Mouse (Mus musculus) ovary, postnatal 36 days (tissue): ENCODE measurements around the gene Tmcc1.
"Not testable (repeated sequence)": the region's sequence is repeated elsewhere in the genome, so short reads cannot be mapped to it uniquely, and the experiment has no call there.

ENCODE experiments used
- DNase-seq: peaks from one replicate; pipeline ENCODE4 v3.0.0; 2022; ENCODE audit warnings: low spot score, mixed read lengths

Gene Tmcc1

DNA sequence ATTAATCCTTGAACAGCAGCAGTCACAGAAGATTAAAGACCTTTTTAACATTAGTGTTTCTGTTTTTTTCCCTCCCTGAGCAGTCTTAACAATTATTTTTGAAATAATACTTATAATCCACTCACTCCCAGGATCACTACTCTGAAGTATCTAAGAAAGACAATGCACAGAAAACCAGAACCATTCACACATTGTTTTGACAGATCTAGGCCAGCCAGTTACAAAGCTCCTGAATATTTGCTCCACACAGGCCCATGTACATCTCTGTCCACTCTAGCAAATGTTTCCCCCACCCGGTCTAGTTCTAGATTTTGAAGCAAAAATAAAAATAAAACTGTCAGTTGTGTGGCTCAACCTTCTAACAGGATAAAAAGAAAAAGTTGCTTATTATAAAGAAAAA lies 45.9 kb downstream of the Tmcc1 start:
- no peak for DNase-seq

DNA sequence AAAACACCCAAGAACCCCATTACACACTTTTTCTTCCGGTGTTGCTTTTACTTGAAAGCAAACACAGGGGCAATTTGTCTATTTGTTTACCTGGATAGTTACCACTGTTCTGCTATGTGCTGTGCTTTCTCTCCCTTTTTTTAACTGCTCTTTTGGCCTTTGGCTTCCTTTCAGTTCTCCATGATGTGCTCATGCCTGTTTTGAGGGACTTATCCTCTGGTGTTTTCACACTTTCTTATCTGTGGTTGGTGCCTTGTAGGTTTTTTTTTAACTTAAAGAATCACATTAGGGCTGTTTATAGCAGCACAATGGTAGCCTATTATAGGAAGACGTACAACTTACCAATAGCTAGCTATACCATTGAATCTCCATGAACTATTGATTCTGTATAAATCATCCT lies 51.6 kb downstream of the Tmcc1 start:
- no peak for DNase-seq

DNA sequence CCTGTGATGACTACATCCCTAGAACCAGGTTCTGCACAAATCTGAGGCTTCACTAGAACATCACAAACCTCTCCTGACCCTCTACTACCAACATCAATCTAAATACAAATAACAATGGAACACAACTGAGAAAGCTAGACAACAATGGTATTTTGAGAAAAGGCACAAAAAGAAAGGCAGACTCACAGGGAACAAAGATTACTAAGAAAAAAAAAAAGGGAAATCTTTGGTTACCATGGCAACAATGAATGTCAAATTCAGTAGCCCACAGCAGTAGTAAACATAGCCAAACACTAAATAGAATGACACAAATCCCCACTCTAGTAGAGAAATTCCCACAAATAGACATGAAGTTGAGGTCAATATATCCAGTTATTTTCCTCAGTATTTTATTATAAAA lies 52.5 kb downstream of the Tmcc1 start:
- DNase-seq = no peak

DNA sequence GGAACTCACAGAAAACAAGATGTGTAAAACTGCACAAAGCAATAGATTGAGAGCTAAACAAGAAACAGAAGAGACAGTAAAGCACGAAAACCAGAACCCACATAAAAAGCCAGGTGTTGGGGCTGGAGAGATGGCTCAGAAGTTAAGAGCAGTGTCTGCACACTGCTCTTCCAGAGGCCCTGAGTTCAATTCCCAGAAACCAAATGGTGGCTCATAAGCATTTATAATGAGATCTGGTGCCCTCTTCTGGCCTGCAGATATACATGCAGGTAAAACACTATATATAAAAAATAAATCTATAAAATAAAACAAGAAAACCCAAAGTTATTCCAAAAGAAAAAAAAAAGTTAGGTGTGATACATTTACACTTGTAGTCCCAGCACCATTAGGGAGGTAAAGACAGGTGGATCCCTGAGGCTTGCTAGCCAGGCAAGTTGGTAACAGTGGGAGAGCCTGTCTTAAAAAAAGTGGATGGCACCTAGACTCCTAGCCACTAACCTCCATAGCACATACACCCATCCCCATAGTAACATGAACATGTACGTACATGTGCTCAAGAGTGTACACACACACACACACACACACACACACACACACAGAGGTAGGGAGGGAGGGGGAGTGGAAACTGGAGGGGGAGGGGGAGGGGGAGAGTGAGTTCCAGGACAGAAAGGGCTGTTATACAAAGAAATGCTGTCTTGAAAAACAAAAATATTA lies 54.0 kb downstream of the Tmcc1 start:
- DNase-seq = no peak

DNA sequence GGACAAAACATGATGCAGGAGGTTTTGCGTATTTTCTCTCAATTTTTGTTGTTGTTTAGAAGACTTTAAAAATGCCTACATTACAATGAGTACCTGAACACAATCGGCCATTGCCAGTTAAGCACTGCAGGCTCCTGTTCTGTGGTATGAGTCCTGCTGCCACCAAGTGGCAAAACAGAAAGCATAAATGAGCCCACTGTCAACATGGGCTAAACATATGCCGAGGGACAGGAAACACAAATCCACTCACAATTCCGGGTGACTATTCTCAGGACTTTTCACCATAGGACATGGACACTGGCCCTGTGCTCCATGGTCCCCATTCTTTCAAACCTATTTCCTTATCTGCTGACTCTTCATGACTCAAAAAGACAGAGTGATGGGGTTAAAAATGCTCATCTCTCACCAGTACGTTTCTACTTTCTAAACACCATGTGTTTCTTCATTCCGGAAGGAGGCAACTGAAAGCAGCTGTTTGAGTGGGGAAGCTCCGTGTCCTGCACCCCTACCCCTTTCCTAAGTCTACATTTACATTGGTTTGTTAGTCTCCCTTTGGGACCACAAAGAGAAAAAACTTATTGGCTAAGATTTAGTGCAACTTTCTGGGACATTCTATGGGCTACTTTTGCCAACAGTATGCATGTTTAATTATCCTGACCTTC lies 57.2 kb downstream of the Tmcc1 start:
- DNase-seq = no peak

DNA sequence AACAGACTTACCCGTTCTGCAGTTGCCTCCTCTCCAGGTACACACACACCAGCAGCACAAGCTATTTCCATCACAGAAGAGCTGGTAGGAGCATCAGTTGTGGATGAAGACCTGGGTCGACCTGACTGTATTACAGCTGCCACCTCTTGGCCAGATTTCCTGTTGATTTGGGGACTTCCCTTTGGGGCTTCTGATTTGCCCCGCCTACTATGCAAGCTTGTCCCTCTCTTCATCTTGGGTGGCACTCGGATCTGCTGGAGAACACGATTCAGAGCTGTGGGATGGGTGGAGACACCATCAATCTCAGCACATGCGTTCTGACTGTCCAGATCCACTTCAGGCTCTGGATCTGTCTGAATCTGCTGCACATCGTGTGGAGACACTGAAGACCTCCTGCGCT lies 59.5 kb downstream of the Tmcc1 start:
- DNase-seq = no peak

DNA sequence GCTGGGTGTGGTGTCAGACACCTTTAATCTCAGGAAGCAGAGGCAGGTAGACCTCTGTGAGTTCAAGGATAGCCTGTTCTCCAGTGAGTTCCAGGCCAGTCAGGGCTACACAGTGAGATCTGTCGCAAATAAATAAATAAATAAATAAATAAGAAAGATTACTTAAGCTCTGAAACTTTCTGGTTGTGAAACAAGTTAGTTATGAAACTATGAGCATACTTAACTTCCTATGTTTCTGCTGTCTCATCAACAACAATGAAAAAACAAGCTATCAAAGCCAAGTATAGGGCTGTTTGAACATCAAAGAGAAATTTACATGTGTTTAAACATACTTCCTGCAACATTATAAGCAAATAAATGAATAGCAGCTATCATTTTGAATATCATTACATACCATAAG lies 61.5 kb downstream of the Tmcc1 start:
- no peak for DNase-seq

DNA sequence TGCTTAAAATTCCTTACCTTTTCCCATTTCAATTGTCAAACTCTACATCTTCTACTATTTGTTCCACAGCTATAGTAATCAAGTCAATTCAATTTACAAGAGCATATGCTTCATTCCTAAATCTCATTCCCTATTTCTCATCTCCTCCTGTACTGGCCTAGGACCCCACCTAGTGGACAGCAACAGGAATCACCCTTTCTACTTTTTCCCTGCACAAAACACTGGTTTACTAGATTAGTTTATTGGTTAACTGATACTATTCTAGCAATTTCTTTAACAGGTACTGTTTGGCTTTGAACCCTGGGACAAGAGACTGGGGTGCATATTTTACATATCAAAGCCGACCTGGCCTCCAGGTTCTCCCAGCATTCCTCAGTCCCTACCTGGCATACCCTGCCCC lies 64.6 kb downstream of the Tmcc1 start:
- no peak for DNase-seq

DNA sequence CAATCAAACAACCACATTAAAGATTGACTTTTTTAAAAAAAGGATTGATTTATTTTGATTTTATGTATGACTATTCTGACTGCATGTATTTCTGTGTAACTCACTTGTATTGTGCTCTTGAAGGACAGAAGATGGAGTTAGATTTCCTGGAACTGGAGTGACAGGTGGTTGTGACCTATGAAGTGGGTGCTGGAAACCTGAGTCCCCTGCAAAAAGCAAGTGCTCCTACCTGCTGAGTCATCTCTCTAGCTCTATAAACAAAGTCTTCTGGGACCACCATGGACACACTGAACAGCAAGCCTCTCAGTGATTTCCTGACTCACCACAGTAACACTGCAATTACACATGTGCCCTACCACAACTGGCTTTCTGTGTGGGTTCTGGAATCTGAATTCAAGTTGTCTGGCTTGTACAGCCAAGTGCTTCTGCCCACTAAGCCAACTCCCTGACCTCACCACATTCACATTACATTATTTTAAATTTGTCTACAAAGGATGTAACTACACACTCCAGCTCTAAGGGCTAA lies 65.3 kb downstream of the Tmcc1 start:
- DNase-seq = no peak

DNA sequence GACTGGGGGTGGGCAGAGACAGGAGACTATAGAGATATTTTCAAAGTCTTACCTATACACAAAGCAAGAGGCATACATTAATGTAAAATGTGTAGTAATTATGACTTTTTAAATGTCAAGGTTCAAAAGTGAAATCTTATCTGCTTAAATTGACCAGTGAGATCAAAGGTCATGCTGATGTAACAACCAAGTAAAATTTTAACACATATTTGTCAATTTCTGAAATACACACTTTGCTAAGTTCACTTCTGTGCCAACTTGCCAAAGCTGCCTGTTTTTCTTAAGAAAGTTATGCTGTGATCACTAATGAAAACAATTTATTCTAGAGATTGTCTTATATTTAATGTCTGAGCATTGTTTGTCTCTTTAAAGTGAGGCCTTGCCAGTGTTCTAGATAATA lies 66.7 kb downstream of the Tmcc1 start:
- no peak for DNase-seq

DNA sequence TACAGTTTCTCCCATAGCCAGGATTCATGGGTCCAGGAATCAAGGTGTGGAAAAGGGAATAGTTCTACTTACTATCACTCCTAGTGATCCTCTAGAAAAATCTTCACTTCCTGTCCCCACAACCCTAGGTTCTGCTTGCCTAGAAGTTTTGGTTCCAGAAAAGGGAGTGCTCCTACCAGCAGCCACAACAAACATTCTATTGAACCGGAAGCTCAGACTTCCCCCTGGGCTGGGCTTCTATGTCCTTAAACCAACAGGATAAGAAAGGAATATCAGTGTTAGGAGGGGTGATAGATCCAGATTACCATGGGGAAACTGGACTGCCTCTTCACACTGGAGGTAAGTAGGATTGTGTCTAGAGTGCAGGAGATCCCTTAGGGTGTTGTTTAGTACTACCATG lies 70.4 kb downstream of the Tmcc1 start:
- no peak for DNase-seq

DNA sequence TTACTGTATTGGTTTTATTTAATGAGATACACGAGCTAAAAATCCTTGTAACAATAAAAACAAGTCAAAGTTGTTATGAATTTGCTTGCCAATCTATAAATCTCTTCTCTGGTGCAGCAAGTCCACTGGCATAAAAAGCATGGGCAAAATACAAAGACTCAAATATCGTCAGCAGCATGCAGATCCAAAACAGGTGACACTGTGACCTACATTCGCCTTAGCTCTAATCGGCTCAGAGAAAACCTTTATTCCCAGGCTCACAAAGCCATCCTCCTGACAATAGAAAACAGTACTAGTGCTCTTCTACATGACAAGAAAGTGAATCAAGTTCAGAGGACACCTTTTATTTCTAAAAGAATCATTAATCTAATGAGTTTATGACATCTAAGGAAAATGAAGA lies 73.6 kb downstream of the Tmcc1 start:
- no peak for DNase-seq

DNA sequence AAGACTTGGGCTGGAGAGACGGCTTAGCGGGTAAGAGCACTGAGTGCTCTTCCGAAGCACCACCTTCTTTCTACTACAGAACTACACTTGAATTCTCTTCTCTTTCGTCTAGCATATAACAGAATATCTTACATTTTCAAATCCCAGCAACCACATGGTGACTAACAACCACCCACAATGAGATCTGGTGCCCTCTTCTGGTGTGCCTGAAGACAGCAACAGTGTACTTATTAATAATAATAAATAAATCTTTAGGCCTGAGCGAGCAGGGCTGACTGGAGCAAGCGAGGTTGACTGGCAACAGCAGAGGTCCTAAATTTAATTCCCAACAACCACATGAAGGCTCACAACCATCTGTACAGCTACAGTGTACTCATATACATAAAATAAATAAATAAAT lies 76.7 kb downstream of the Tmcc1 start:
- not testable (repeated sequence) for DNase-seq

DNA sequence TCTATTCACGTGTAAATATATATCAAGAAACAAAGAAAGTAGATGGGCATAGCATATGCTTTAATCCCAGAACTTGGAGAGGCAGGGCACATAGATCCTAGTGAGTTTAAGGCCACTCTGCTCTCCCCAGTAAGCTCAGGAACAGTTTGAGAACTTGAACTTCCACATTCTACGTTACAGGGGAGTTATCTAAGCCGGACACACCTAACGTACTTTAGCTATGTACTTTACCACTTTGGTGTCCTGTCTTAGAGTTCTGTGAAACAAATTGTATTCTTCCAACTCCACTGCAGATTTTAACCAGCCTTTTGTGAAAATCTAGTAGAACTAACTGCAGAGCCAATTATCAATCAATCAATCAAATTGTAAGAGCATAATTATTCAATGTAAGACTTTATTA lies 82.7 kb downstream of the Tmcc1 start:
- no peak for DNase-seq

DNA sequence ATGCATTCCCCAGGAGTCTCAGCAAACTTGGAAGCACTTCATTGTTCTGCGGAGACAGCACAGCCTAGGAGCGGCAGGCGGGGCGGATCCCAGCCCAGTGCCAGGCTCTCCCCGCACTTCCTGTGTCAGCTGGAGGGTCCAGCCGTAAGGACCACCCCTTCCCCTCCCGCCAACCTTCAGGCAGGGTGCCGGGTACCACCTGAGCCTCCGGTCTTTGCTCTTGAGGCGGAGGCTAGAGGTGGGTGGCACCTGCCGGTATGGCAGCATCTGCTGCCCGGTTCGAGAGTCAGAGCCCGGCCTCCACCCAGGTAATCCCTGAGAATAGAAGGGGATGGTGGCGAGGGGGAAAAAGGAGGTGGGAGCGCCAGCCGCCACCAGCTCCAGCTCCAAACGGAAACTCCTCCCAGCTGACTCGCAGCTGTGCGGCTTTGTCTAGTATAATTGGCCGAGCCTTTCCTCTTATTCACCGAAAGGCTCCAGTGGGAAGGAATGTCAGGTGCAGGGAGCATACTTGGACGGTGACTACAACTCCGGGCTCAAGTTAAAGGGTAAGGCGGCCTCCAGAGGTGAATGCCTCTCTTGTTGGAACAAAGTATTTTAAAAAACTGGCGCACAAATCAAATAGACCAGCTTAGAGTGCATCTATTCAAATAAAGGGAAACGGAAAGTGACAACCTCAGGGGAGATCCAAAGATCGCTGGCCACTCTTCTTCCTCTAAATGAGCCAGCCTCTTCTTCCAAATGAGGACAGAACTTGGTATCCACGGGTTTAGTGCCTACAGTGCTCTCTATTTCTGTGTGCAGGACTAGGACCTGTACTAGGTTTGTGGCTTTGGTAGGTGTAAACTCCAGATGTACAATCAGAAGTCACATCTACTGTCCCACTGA lies 85.6 kb downstream of the Tmcc1 start:
- peak; percentile 40 for DNase-seq

DNA sequence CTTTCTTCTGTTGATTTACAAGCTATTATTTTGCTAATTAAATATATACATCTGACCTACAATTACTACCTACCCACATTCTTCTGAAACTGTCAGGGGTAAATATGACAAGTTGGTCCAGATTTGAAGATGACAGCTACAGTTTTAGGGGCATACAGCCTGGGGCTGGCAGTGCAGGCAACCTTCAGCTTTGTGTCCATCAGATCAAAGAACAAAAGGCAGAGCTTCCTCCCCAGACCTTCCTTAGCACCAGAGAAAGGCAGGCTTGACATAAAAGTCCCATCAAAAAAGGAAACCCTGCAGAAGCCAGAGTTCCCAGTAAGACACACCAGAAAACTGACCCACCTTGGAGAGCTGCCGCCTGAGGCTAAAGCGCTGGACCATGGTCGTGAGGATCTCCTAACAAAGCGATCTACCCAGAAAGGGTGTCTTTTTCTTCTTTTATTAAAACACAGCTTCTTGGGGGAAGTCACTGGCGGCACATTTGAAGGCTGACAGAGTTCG lies 86.3 kb downstream of the Tmcc1 start:
- no peak for DNase-seq

DNA sequence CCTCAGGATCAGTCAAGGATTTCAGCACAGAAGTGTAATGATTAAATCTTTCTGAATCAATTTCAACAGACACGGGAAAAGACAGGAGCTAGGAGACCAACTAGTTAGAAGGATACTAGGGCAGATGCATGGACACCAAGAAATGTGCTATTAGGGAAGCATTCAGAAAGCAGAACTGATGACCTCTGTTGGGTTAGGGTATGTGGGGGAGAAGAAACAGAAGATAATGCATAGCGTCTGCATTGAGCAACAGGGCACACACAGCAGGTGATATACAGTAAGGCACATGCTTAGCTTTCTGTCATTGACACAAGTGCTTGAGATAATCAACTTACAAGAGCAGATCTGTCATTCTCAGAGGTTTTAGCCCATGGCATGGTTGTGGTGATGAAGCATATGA lies 95.7 kb downstream of the Tmcc1 start:
- no peak for DNase-seq

DNA sequence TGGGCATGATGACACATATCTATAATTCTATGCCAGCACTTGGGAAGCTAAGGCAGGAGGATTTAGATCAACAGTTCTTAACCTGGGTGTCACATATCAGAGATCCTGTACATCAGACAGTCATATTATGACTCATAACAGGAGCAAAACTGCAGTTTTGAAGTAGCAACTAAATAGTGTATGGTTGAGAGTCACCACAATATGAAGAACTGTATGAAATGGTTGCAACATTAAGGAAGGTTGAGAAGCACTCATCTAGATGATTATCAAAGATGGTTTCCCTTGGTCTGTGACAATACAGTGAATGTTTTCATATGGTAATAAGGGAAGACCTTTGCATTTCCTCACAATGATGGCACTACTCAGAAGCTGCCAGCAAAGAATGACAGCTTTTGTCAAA lies 103.9 kb downstream of the Tmcc1 start:
- DNase-seq = no peak

DNA sequence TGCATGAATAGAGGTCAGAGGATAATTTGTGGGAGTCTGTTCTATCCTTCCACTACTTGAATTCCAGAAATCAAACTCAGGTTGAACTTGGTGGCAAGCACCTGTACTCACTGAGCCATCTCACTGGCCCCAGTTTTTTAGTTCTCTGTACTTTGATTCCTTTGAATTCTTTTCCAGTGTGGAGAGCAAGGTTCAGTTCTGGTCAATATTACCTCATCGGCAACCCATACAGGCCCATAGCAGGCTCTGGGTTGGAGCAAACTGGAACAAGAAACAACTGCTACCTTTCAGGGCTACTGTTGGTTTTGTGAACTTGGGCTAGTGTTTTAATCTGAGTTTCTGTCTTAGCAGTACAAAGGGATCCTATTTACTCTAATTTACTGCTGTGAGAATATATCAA lies 107.2 kb downstream of the Tmcc1 start:
- DNase-seq = no peak

DNA sequence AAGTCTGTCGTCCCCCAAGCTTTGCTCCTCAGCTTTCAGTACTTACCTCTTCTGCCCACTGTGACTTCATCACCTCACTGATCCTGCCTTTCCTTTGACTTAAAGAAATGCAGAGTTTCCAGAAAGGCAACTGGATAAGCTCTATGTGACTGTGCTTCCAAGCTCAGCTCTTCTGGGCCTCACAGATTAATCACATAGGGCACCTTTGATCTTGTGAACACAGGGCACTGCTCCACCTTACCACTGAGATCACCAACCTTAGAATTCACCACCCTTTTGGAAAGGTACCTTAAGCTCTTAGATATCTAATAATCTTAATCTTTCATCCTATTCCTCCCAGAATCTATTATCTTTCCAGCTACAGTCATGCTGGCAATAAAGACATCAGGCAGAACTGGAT lies 111.0 kb downstream of the Tmcc1 start:
- no peak for DNase-seq

DNA sequence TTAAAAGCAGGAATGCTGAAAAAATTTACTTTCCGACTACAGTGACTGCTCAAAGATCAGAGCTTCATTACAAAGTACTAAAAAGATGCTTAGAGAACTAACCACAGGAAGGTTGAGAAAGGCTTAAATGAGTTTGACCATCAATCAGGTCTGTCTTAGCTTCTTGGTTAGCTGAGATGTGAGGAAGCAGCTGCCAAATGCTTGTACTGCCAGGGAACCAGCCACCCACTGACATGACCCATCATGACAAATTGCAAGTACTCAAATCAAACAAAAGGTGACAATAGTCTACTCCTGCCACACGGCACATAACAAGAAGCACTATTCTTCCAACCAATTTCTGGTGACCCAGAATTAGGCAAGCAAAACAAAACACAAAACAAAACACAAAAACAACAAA lies 111.9 kb downstream of the Tmcc1 start:
- no peak for DNase-seq

DNA sequence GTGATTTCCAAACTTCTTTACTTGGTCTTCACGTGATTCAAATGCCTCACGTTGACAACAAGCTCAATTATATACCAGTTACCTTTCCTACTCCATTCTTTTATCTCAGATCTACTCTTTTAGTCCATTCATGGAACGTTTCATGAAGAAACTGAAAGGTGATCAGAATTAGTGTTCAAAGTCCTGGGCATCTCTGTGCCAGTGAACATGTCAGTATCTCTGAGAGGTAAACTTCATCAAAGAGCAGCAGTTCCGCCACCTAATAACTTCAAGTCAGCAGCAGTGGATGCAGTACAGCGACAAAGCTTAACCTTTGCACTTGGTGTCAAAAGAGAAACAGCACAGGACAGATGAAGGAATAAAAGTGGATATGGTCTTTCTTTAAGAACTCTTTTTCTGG lies 112.5 kb downstream of the Tmcc1 start:
- no peak for DNase-seq

DNA sequence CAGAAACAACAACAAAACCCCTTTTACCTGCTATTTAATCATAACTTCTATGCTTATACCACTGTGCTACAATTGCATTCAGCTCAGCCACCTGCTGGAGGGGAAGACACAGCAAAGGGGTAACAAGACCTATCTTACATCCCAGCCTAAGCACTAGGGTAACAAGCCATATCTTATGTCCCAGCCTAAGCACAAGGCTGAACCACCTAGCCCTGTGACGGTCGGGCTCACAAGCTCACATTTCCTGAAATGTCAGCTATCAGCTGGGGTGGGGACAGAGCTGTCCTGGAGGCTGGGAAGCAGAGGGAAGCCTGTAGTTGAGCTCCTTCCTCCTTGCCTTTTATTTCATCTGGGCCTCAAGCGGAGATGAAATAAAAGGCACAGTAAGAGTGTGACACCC lies 115.7 kb downstream of the Tmcc1 start:
- no peak for DNase-seq
